Mouse (Mus musculus) ES-E14 (cell line): ENCODE data around the gene Slc35b2. TPM values are rescaled to one million over a fixed set of nuclear protein-coding genes. Genes with fewer than 3 reads are reported as not detected.

Experiments
- DNase-seq: peaks from one replicate; pipeline ENCODE4 v3.0.0-alpha.2; 2013; ENCODE audit warnings: low read depth, low spot score
- H3K27ac ChIP-seq: 2 replicates; pipeline ENCODE4 v1.5.1; 2012; ENCODE audit warnings: low read depth, mild to moderate bottlenecking, low read length, moderate library complexity, mixed read lengths; ENCODE audit not compliant: poor library complexity, insufficient read depth, severe bottlenecking
- H3K36me3 ChIP-seq: 2 replicates; pipeline ENCODE4 v1.6.1; 2012; ENCODE audit warnings: mild to moderate bottlenecking, low read length, moderate library complexity, mixed read lengths; ENCODE audit not compliant: control insufficient read depth, poor library complexity, insufficient read depth, severe bottlenecking
- H3K4me1 ChIP-seq, 2 experiments: fragments of 150-350 bp in 1 of 2; sonication (generic) in 1 of 2; 2 replicates each; pipeline ENCODE4 v1.6.1; 2012; ENCODE audit warnings: low read length in 2 of 2, mild to moderate bottlenecking in 1 of 2, mixed read lengths in 1 of 2; ENCODE audit not compliant: control insufficient read depth in 2 of 2, insufficient read depth in 2 of 2, poor library complexity in 1 of 2
- H3K4me3 ChIP-seq, 2 experiments: fragments of 150-350 bp in 1 of 2; sonication (generic) in 1 of 2; 2 replicates each; pipeline ENCODE4 v1.5.1; 2012; ENCODE audit warnings: low read length in 2 of 2, low read depth in 1 of 2, mild to moderate bottlenecking in 1 of 2, mixed read lengths in 1 of 2; ENCODE audit not compliant: insufficient read depth in 1 of 2, poor library complexity in 1 of 2, severe bottlenecking in 1 of 2
- H3K9ac ChIP-seq: 2 replicates; pipeline ENCODE4 v1.6.1; 2012; ENCODE audit warnings: low read depth, mild to moderate bottlenecking, low read length, mixed read lengths; ENCODE audit not compliant: poor library complexity, insufficient read depth, severe bottlenecking
- H3K9me3 ChIP-seq: fragments of 150-350 bp; sonication (generic); 2 replicates; pipeline ENCODE4 v1.6.1; 2012; ENCODE audit warnings: low read depth, mild to moderate bottlenecking, low read length; ENCODE audit not compliant: control insufficient read depth, insufficient read depth
- CHD2 ChIP-seq: IDR thresholded peaks from 2 replicates; pipeline ENCODE4 v1.6.1; 2014; ENCODE audit warnings: mild to moderate bottlenecking, low read depth, low read length, inconsistent platforms
- HCFC1 ChIP-seq: IDR thresholded peaks from 2 replicates; pipeline ENCODE4 v1.6.1; 2012; ENCODE audit warnings: low read length, inconsistent platforms, borderline replicate concordance; ENCODE audit not compliant: insufficient read depth
- MAFK ChIP-seq: IDR thresholded peaks from 2 replicates; pipeline ENCODE4 v1.6.1; 2014; ENCODE audit warnings: mild to moderate bottlenecking, low read depth, low read length, inconsistent platforms; ENCODE audit not compliant: insufficient read depth
- ZC3H11A ChIP-seq: IDR thresholded peaks from 2 replicates; pipeline ENCODE4 v1.6.1; 2012; ENCODE audit warnings: low read depth, mild to moderate bottlenecking, inconsistent platforms, low read length, borderline replicate concordance
- ZNF384 ChIP-seq: IDR thresholded peaks from 2 replicates; pipeline ENCODE4 v1.6.1; 2012; ENCODE audit warnings: low read depth, low read length, inconsistent platforms
- in situ Hi-C, 2 experiments: fragments of 600-800 bp; cut with MboI; formaldehyde crosslinking; loops; one replicate each; pipeline ENCODE4 v1.15.1; 2025; ENCODE audit warnings: low sequenced_read_pairs in 2 of 2, inconsistent platforms in 1 of 2; ENCODE audit not compliant: unreplicated experiment in 2 of 2
- total RNA-seq: library from RNA; depleted of rRNA; stranded (reverse); fragments of 300-350 nt; gene quantifications from 2 replicates; pipeline ENCODE4 v1.2.3, GENCODE M21; 2012

Slc35b2 gene
- total RNA-seq, 1 experiment = 96.7 TPM

DNA sequence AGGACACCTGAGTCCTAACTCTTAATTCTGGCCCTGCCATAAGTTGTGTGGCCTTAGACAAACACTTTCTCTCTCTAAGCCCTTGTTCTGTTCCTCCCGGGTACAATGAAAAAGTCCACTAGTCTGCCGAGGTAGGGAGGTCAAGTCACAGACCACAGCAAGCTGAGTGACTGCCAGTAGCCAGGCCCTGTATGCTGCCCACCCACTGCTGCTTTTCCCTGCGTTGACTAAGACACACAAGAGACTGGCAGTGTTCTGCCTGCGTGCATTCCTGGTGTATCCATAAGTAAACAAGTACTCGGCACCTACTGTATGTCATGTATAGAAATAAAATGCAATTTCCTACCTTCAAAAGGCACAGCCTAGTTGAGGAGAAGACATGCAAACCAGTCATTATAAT, 13.4 kb upstream of the Slc35b2 start:
- DNase-seq = no peak
- no peaks in the 10 kb centered on the region for H3K36me3 ChIP-seq
- H3K4me1 ChIP-seq = peaks cover 4% of the 10 kb centered on the region in 2 experiments; a peak in 2 of 4 replicates
- TF ChIP-seq ZC3H11A = no peak
- no peak for TF ChIP-seq HCFC1
- no peak for TF ChIP-seq MAFK
- TF ChIP-seq CHD2 = no peak
- TF ChIP-seq ZNF384 = no peak
- H3K9ac ChIP-seq = no peak overlapping the region
- peak overlapping the region in 1 of 2 experiments; percentile 71; a peak in 1 of 4 replicates for H3K4me3 ChIP-seq
- no peaks in the 10 kb centered on the region for H3K9me3 ChIP-seq
- no peak overlapping the region for H3K27ac ChIP-seq
- in situ Hi-C loops = loop anchor here (10.0 kb wide), 1 partner anchor 75 kb away; the partner anchor contains the start of gene Spats1 (in 2 of the 2)

DNA sequence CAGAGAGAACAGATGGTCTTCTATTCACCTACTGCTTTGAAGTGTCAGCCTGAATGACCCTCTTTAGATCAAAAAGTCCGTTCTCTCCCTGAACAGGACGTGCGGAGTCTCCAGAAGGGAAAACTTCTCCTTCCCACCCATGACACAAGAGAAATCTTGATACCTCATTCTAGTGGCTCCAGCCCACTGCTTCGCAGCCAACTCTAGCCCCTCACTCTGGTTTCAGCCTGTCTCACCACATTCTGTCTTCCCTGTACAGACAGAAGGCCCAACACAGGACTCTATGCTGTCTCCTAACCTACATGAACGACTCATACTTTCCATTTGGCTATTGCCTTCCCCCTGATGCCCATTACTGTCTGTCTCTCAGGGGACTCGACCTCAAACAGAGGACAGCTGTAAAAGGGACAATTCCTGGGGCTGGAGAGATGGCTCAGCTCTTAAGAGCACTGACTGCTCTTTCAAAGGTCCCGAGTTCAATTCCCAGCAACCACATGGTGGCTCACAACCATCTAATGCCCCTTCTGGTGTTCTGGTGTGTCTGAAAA, 12.4 kb upstream of the Slc35b2 start:
- TF ChIP-seq ZC3H11A (no peak), ZNF384 (no peak), CHD2 (no peak), HCFC1 (no peak), MAFK (no peak)
- no peak overlapping the region for H3K4me3 ChIP-seq
- DNase-seq = no peak
- H3K4me1 ChIP-seq = peaks cover 4 to 5% of the 10 kb centered on the region in 2 experiments; a peak in 2 of 4 replicates
- no peaks in the 10 kb centered on the region for H3K36me3 ChIP-seq
- in situ Hi-C loops = loop anchor here (10.0 kb wide), 1 partner anchor 77 kb away; the partner anchor contains the start of gene Spats1 (in 2 of the 2)
- H3K9me3 ChIP-seq = no peaks in the 10 kb centered on the region
- no peak overlapping the region for H3K9ac ChIP-seq
- no peak overlapping the region for H3K27ac ChIP-seq

GRCm38 (mm10) chr17:45551816-45552451, 11.7 kb upstream of the Slc35b2 start:
- TF ChIP-seq ZC3H11A (peak; percentile 81), HCFC1 (no peak), MAFK (no peak)
- H3K27ac ChIP-seq = no peak overlapping the region
- DNase-seq = peak; percentile 77
- H3K4me3 ChIP-seq = no peak overlapping the region
- H3K9ac ChIP-seq = no peak overlapping the region
- in situ Hi-C loops = loop anchor here (10.0 kb wide), 1 partner anchor 77 kb away; the partner anchor contains the start of gene Spats1 (in 2 of the 2)
- no peaks in the 10 kb centered on the region for H3K9me3 ChIP-seq
- H3K36me3 ChIP-seq = no peaks in the 10 kb centered on the region
- H3K4me1 ChIP-seq = peaks cover 4 to 5% of the 10 kb centered on the region in 2 experiments; a peak in 2 of 4 replicates

DNA sequence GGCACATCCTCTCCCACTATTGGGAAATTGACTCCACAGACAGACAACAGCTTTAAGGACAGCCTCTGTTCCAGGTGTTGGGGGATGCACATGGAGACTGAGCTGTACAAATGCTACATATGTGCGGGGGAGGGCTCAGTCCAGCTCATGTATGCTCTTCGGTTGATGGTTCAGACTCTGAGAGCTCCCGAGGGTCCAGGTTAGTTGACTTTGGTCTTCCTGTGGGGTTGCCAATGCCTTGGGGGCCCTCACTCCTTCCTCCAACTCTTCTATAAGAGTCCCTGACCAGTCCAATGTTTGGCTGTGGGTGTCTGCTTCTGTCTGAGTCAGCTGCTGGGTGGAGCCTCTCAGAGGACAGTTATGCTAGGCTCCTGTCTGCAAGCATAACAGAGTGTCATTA, 10.6 kb upstream of the Slc35b2 start:
- no peak for TF ChIP-seq ZC3H11A
- TF ChIP-seq HCFC1 = no peak
- TF ChIP-seq ZNF384 = no peak
- no peak for TF ChIP-seq CHD2
- TF ChIP-seq MAFK = no peak
- no peak overlapping the region for H3K9ac ChIP-seq
- no peak overlapping the region for H3K4me3 ChIP-seq
- no peaks in the 10 kb centered on the region for H3K9me3 ChIP-seq
- DNase-seq = no peak
- H3K36me3 ChIP-seq = no peaks in the 10 kb centered on the region
- in situ Hi-C loops = loop anchor here (10.0 kb wide), 1 partner anchor 78 kb away; the partner anchor contains the start of gene Spats1 (in 2 of the 2)
- no peak overlapping the region for H3K27ac ChIP-seq
- H3K4me1 ChIP-seq = peaks cover 4 to 5% of the 10 kb centered on the region in 2 experiments; a peak in 2 of 4 replicates
